Mouse (Mus musculus) bone marrow, adult 2 months (tissue): ENCODE measurements around the gene Sertad3.

Source experiments
- CTCF ChIP-seq: fragments of 200-500 bp; IDR thresholded peaks from 2 replicates; pipeline ENCODE4 v1.5.1; 2011; ENCODE audit warnings: low read length, control low read depth; ENCODE audit not compliant: control insufficient read depth, insufficient read depth
- POLR2A ChIP-seq: fragments of 200-500 bp; IDR thresholded peaks from 2 replicates; pipeline ENCODE4 v1.6.1; 2011; ENCODE audit warnings: low read depth, mild to moderate bottlenecking, control low read depth, low read length, borderline replicate concordance; ENCODE audit not compliant: control insufficient read depth

- TF ChIP-seq POLR2A (no peak), CTCF (no peak)
These were observed 44.7 kb downstream of the Sertad3 start for GRCm38 (mm10) chr7:27518314-27518713.
